Mouse (Mus musculus): ENCODE data around the gene Dtx3. TPM values are rescaled to one million over a fixed set of nuclear protein-coding genes. Genes with fewer than 3 reads are reported as not detected.

The Dtx3 gene
- polyA plus RNA-seq, 2 experiments, result 157 to 565 TPM

GRCm38 (mm10) chr10:127180695-127181047, 14.9 kb downstream of the Dtx3 start:
- peaks cover 19% of the 10 kb centered on the region for H3K4me1 ChIP-seq (ENCODE audit: control insufficient read depth, insufficient read depth, low read length)
- H3K27me3 ChIP-seq (ENCODE audit: control insufficient read depth, insufficient read depth, low read length), result peaks cover 46% of the 10 kb centered on the region
- peaks cover 37% of the 10 kb centered on the region for H3K36me3 ChIP-seq (ENCODE audit: control insufficient read depth, insufficient read depth, low read length)
- peak overlapping the region; percentile 45 for H3K4me2 ChIP-seq (replicated peaks; ENCODE audit: low read depth, low read length, severe bottlenecking)
- no peak for TF ChIP-seq POLR2A (IDR thresholded peaks at IDR 0.05; ENCODE audit: borderline replicate concordance, extremely low read depth, insufficient read depth, insufficient read length)
- no peak overlapping the region for H3K9ac ChIP-seq (ENCODE audit: low read depth, low read length, severe bottlenecking)
- no peaks in the 10 kb centered on the region for H3K9me3 ChIP-seq (ENCODE audit: control insufficient read depth, low read length)
- no peak for ATAC-seq (ENCODE audit: low FRiP score, low read depth)
- DNase-seq (ENCODE audit: low spot score), result no peak
- no peak overlapping the region for H3K27ac ChIP-seq (replicated peaks; ENCODE audit: low read depth, low read length)
- 22% methylated on average over 3 of the region's 3 CpGs for WGBS
- peak overlapping the region; percentile 22; the same call in 1 of the 2 replicates for H3K4me3 ChIP-seq (replicated peaks; ENCODE audit: low read length)

GRCm38 (mm10) chr10:127179871-127180694, 15.4 kb downstream of the Dtx3 start, which contains the start of gene Slc26a10:
Gene Slc26a10, minus strand, starts transcription at chr10:127180645.
- peaks cover 46% of the 10 kb centered on the region for H3K27me3 ChIP-seq (ENCODE audit: control insufficient read depth, insufficient read depth, low read length)
- H3K27ac ChIP-seq (replicated peaks; ENCODE audit: low read depth, low read length), result no peak within 1 kb of the TSS
- peaks cover 31% of the 10 kb centered on the region for H3K36me3 ChIP-seq (ENCODE audit: control insufficient read depth, insufficient read depth, low read length)
- peak within 1 kb of the TSS; percentile 36; the same call in 1 of the 2 replicates for H3K9ac ChIP-seq (ENCODE audit: low read depth, low read length, severe bottlenecking)
- ATAC-seq (ENCODE audit: low FRiP score, low read depth) (no peak), DNase-seq (ENCODE audit: low spot score) (no peak)
- WGBS, result under 1% methylated on average over 30 of the region's 34 CpGs
- H3K4me1 ChIP-seq (ENCODE audit: control insufficient read depth, insufficient read depth, low read length), result peaks cover 19% of the 10 kb centered on the region
- no peak for TF ChIP-seq POLR2A (IDR thresholded peaks at IDR 0.05; ENCODE audit: borderline replicate concordance, extremely low read depth, insufficient read depth, insufficient read length)
- H3K4me2 ChIP-seq (replicated peaks; ENCODE audit: low read depth, low read length, severe bottlenecking), result peak within 1 kb of the TSS; percentile 45
- H3K4me3 ChIP-seq (replicated peaks; ENCODE audit: low read length), result peak within 1 kb of the TSS; percentile 22
- no peaks in the 10 kb centered on the region for H3K9me3 ChIP-seq (ENCODE audit: control insufficient read depth, low read length)

- no peak overlapping the region for H3K27ac ChIP-seq (replicated peaks; ENCODE audit: low read depth, low read length)
- H3K9me3 ChIP-seq (ENCODE audit: control insufficient read depth, low read length), result no peaks in the 10 kb centered on the region
- WGBS, result 5% methylated on average over 41 of the region's 41 CpGs
- peaks cover 16% of the 10 kb centered on the region for H3K4me1 ChIP-seq (ENCODE audit: control insufficient read depth, insufficient read depth, low read length)
- H3K4me3 ChIP-seq (replicated peaks; ENCODE audit: low read length), result peak overlapping the region; percentile 27
- H3K9ac ChIP-seq (ENCODE audit: low read depth, low read length, severe bottlenecking), result no peak overlapping the region
- no peak for ATAC-seq (ENCODE audit: low FRiP score, low read depth)
- H3K27me3 ChIP-seq (ENCODE audit: control insufficient read depth, insufficient read depth, low read length), result peaks cover 46% of the 10 kb centered on the region
- peak overlapping the region; percentile 49 for H3K4me2 ChIP-seq (replicated peaks; ENCODE audit: low read depth, low read length, severe bottlenecking)
- no peak for DNase-seq (ENCODE audit: low spot score)
- peaks cover 15% of the 10 kb centered on the region for H3K36me3 ChIP-seq (ENCODE audit: control insufficient read depth, insufficient read depth, low read length)
- no peak for TF ChIP-seq POLR2A (IDR thresholded peaks at IDR 0.05; ENCODE audit: borderline replicate concordance, extremely low read depth, insufficient read depth, insufficient read length)
Measured at GRCm38 (mm10) chr10:127178286-127179027, 17.1 kb downstream of the Dtx3 start.

- peak overlapping the region; percentile 49 for H3K4me2 ChIP-seq (replicated peaks; ENCODE audit: low read depth, low read length, severe bottlenecking)
- WGBS, result 2% methylated on average over 23 of the region's 23 CpGs
- no peak for TF ChIP-seq POLR2A (IDR thresholded peaks at IDR 0.05; ENCODE audit: borderline replicate concordance, extremely low read depth, insufficient read depth, insufficient read length)
- DNase-seq (ENCODE audit: low spot score) (peak; percentile 86), ATAC-seq (ENCODE audit: low FRiP score, low read depth) (peak; percentile 66)
- H3K9ac ChIP-seq (ENCODE audit: low read depth, low read length, severe bottlenecking), result no peak overlapping the region
- H3K27me3 ChIP-seq (ENCODE audit: control insufficient read depth, insufficient read depth, low read length), result peaks cover 46% of the 10 kb centered on the region
- peaks cover 16% of the 10 kb centered on the region for H3K4me1 ChIP-seq (ENCODE audit: control insufficient read depth, insufficient read depth, low read length)
- H3K36me3 ChIP-seq (ENCODE audit: control insufficient read depth, insufficient read depth, low read length), result peaks cover 7% of the 10 kb centered on the region
- H3K27ac ChIP-seq (replicated peaks; ENCODE audit: low read depth, low read length), result no peak overlapping the region
- no peaks in the 10 kb centered on the region for H3K9me3 ChIP-seq (ENCODE audit: control insufficient read depth, low read length)
- H3K4me3 ChIP-seq (replicated peaks; ENCODE audit: low read length), result peak overlapping the region; percentile 27
Measured at GRCm38 (mm10) chr10:127177719-127178118, 17.8 kb downstream of the Dtx3 start.

GRCm38 (mm10) chr10:127177235-127177634, 18.3 kb downstream of the Dtx3 start:
- ATAC-seq (ENCODE audit: low FRiP score, low read depth), result no peak
- DNase-seq (ENCODE audit: low spot score), result no peak
- no peak overlapping the region for H3K27ac ChIP-seq (replicated peaks; ENCODE audit: low read depth, low read length)
- H3K9ac ChIP-seq (ENCODE audit: low read depth, low read length, severe bottlenecking), result no peak overlapping the region
- peaks cover 46% of the 10 kb centered on the region for H3K27me3 ChIP-seq (ENCODE audit: control insufficient read depth, insufficient read depth, low read length)
- no peaks in the 10 kb centered on the region for H3K9me3 ChIP-seq (ENCODE audit: control insufficient read depth, low read length)
- no peak for TF ChIP-seq POLR2A (IDR thresholded peaks at IDR 0.05; ENCODE audit: borderline replicate concordance, extremely low read depth, insufficient read depth, insufficient read length)
- peaks cover 3% of the 10 kb centered on the region for H3K36me3 ChIP-seq (ENCODE audit: control insufficient read depth, insufficient read depth, low read length)
- H3K4me1 ChIP-seq (ENCODE audit: control insufficient read depth, insufficient read depth, low read length), result peaks cover 16% of the 10 kb centered on the region
- peak overlapping the region; percentile 49; the same call in 1 of the 2 replicates for H3K4me2 ChIP-seq (replicated peaks; ENCODE audit: low read depth, low read length, severe bottlenecking)
- 23% methylated on average over 9 of the region's 9 CpGs for WGBS
- H3K4me3 ChIP-seq (replicated peaks; ENCODE audit: low read length), result peak overlapping the region; percentile 27; the same call in 1 of the 2 replicates

Measured in limb, embryonic 14.5 days (tissue).